Mouse (Mus musculus) adrenal gland, adult 8-10 months (tissue): ENCODE measurements around the gene Plcd4. TPM values are rescaled to one million over a fixed set of nuclear protein-coding genes. Genes with fewer than 3 reads are reported as not detected.
"Not testable (repeated sequence)": the region's sequence is repeated elsewhere in the genome, so short reads cannot be mapped to it uniquely, and the experiment has no call there.

Experiments
- DNase-seq: peaks from one replicate; pipeline ENCODE4 v3.0.0; 2022
- total RNA-seq, 4 experiments: library from RNA; stranded (reverse); gene quantifications; 2 replicates each; pipeline ENCODE4 v1.2.4; 2022

Gene Plcd4
- 1 to 10 TPM; 1.1 to 2.1 (median 1.5) TPM for total RNA-seq

GRCm38 (mm10) chr1:74542451-74542961 is at the start of gene Plcd4:
Gene Plcd4 (plus strand): TSS chr1:74542888.
- no peak for DNase-seq

- no peak for DNase-seq
These were observed 41.6 kb upstream of the Plcd4 start for GRCm38 (mm10) chr1:74501106-74501505.

GRCm38 (mm10) chr1:74505393-74505720 is 37.3 kb upstream of the Plcd4 start:
- DNase-seq = no peak

GRCm38 (mm10) chr1:74505721-74506464 is 36.8 kb upstream of the Plcd4 start, which contains the start of gene Cnot9:
Gene Cnot9 (plus strand): TSS chr1:74506058.
- DNase-seq = peak; percentile 100

GRCm38 (mm10) chr1:74506471-74506881 is 36.2 kb upstream of the Plcd4 start:
- no peak for DNase-seq

GRCm38 (mm10) chr1:74507780-74508179 is 34.9 kb upstream of the Plcd4 start:
- DNase-seq = no peak

GRCm38 (mm10) chr1:74511306-74511705 is 31.4 kb upstream of the Plcd4 start:
- DNase-seq = no peak

GRCm38 (mm10) chr1:74512999-74513398 is 29.7 kb upstream of the Plcd4 start:
- DNase-seq = not testable (repeated sequence)

GRCm38 (mm10) chr1:74519875-74520274 is 22.8 kb upstream of the Plcd4 start:
- DNase-seq = no peak

- no peak for DNase-seq
These were observed 17.9 kb upstream of the Plcd4 start for GRCm38 (mm10) chr1:74524746-74525145.

- DNase-seq = no peak
These were observed 14.1 kb upstream of the Plcd4 start for GRCm38 (mm10) chr1:74528589-74528988.

GRCm38 (mm10) chr1:74538650-74539049 is 4.0 kb upstream of the Plcd4 start:
- no peak for DNase-seq

- no peak for DNase-seq
These were observed 1.5 kb downstream of the Plcd4 start, which contains the start of gene Usp37 for GRCm38 (mm10) chr1:74544184-74544583. Gene Usp37 (minus strand): TSS chr1:74544284.

GRCm38 (mm10) chr1:74559061-74559460 is 16.4 kb downstream of the Plcd4 start:
- DNase-seq = no peak

GRCm38 (mm10) chr1:74565834-74566233 is 23.1 kb downstream of the Plcd4 start:
- no peak for DNase-seq

- no peak for DNase-seq
These were observed 27.3 kb downstream of the Plcd4 start for GRCm38 (mm10) chr1:74569739-74570719.

- DNase-seq = no peak
These were observed 39.9 kb downstream of the Plcd4 start for GRCm38 (mm10) chr1:74582621-74583020.

GRCm38 (mm10) chr1:74584616-74585398 is 42.1 kb downstream of the Plcd4 start:
- no peak for DNase-seq

- no peak for DNase-seq
These were observed 44.6 kb downstream of the Plcd4 start for GRCm38 (mm10) chr1:74587233-74587772.

GRCm38 (mm10) chr1:74587773-74588445 is 45.2 kb downstream of the Plcd4 start, which contains the start of the genes Zfp142 and Bcs1l:
Gene Zfp142 (minus strand): TSS chr1:74588246.
Gene Bcs1l (plus strand): TSS chr1:74588289.
- DNase-seq = peak; percentile 99

- DNase-seq = no peak
These were observed 51.7 kb downstream of the Plcd4 start for GRCm38 (mm10) chr1:74594434-74594833.
